Mouse (Mus musculus): ENCODE data around the gene Paxip1. TPM values are rescaled to one million over a fixed set of nuclear protein-coding genes. Genes with fewer than 3 reads are reported as not detected.

Paxip1 gene
- polyA plus RNA-seq (2015; fragmentation: Nextera tagmentation; extraction: Ambion mirVana), result 30.8 and 31.4 TPM in 2 replicates

- H3K9me3 ChIP-seq, result no peaks in the 10 kb centered on the region
- H3K4me3 ChIP-seq, result peak within 1 kb of the TSS; percentile 82
- H3K36me3 ChIP-seq, result peaks cover 17% of the 10 kb centered on the region
- peak within 1 kb of the TSS; percentile 79 for H3K9ac ChIP-seq (replicated peaks)
- peak within 1 kb of the TSS; percentile 94 for H3K27ac ChIP-seq (replicated peaks)
- peak within 1 kb of the TSS; percentile 67 for H3K4me2 ChIP-seq (replicated peaks)
- H3K27me3 ChIP-seq, result no peaks in the 10 kb centered on the region
- under 1% methylated on average over 73 of the region's 73 CpGs for WGBS
- H3K4me1 ChIP-seq, result peaks cover 24% of the 10 kb centered on the region
- ATAC-seq (replicated peaks), result peak; percentile 97
Observed at GRCm38 (mm10) chr5:27791303-27792172, at the start of gene Paxip1. Gene Paxip1 (minus strand): TSS chr5:27791691.

- no peaks in the 10 kb centered on the region for H3K36me3 ChIP-seq
- H3K4me3 ChIP-seq, result no peak overlapping the region
- H3K9ac ChIP-seq (replicated peaks), result no peak overlapping the region
- H3K4me2 ChIP-seq (replicated peaks), result no peak overlapping the region
- peaks cover 7% of the 10 kb centered on the region for H3K27me3 ChIP-seq
- H3K4me1 ChIP-seq, result 0 out of 2 replicates have a peak, but pooled peaks cover 4% of the 10 kb centered on the region
- H3K9me3 ChIP-seq, result no peaks in the 10 kb centered on the region
- WGBS, result 58% methylated on average over 4 of the region's 4 CpGs
- ATAC-seq (replicated peaks), result no peak
- H3K27ac ChIP-seq (replicated peaks), result no peak overlapping the region
Observed at GRCm38 (mm10) chr5:27838061-27838460, 46.6 kb upstream of the Paxip1 start.

GRCm38 (mm10) chr5:27835096-27835495 is 43.6 kb upstream of the Paxip1 start:
- no peaks in the 10 kb centered on the region for H3K27me3 ChIP-seq
- H3K4me3 ChIP-seq, result no peak overlapping the region
- H3K27ac ChIP-seq (replicated peaks), result no peak overlapping the region
- H3K4me2 ChIP-seq (replicated peaks), result no peak overlapping the region
- no peaks in the 10 kb centered on the region for H3K4me1 ChIP-seq
- H3K9ac ChIP-seq (replicated peaks), result no peak overlapping the region
- 95% methylated on average over 2 of the region's 2 CpGs for WGBS
- no peak for ATAC-seq (replicated peaks)
- no peaks in the 10 kb centered on the region for H3K9me3 ChIP-seq
- H3K36me3 ChIP-seq, result no peaks in the 10 kb centered on the region

GRCm38 (mm10) chr5:27827971-27828370 is 36.5 kb upstream of the Paxip1 start:
- H3K9ac ChIP-seq (replicated peaks), result no peak overlapping the region
- no peaks in the 10 kb centered on the region for H3K4me1 ChIP-seq
- H3K36me3 ChIP-seq, result no peaks in the 10 kb centered on the region
- no peak overlapping the region for H3K4me3 ChIP-seq
- ATAC-seq (replicated peaks), result no peak
- no peak overlapping the region for H3K4me2 ChIP-seq (replicated peaks)
- H3K27me3 ChIP-seq, result no peaks in the 10 kb centered on the region
- H3K27ac ChIP-seq (replicated peaks), result no peak overlapping the region
- H3K9me3 ChIP-seq, result no peaks in the 10 kb centered on the region
- 85% methylated on average over 7 of the region's 7 CpGs for WGBS

- H3K4me1 ChIP-seq, result no peaks in the 10 kb centered on the region
- H3K4me2 ChIP-seq (replicated peaks), result no peak overlapping the region
- no peak overlapping the region for H3K4me3 ChIP-seq
- H3K27me3 ChIP-seq, result no peaks in the 10 kb centered on the region
- no peak overlapping the region for H3K27ac ChIP-seq (replicated peaks)
- H3K9me3 ChIP-seq, result no peaks in the 10 kb centered on the region
- ATAC-seq (replicated peaks), result no peak
- no peak overlapping the region for H3K9ac ChIP-seq (replicated peaks)
- 80% methylated on average over 6 of the region's 6 CpGs for whole genome bisulfite sequencing
- no peaks in the 10 kb centered on the region for H3K36me3 ChIP-seq
Observed at GRCm38 (mm10) chr5:27821161-27821560, 29.7 kb upstream of the Paxip1 start.

- no peaks in the 10 kb centered on the region for H3K27me3 ChIP-seq
- H3K36me3 ChIP-seq, result no peaks in the 10 kb centered on the region
- no peak for ATAC-seq (replicated peaks)
- WGBS, result 42% methylated on average over 3 of the region's 3 CpGs
- H3K4me3 ChIP-seq, result no peak overlapping the region
- H3K4me1 ChIP-seq, result no peaks in the 10 kb centered on the region
- no peak overlapping the region for H3K4me2 ChIP-seq (replicated peaks)
- H3K9ac ChIP-seq (replicated peaks), result no peak overlapping the region
- no peak overlapping the region for H3K27ac ChIP-seq (replicated peaks)
- no peaks in the 10 kb centered on the region for H3K9me3 ChIP-seq
Observed at GRCm38 (mm10) chr5:27818840-27819672, 27.6 kb upstream of the Paxip1 start.

GRCm38 (mm10) chr5:27814282-27814681 is 22.8 kb upstream of the Paxip1 start:
- Histone ChIP-seq H3K27ac (replicated peaks) (no peak overlapping the region), H3K36me3 (no peaks in the 10 kb centered on the region), H3K9ac (replicated peaks) (no peak overlapping the region), H3K9me3 (no peaks in the 10 kb centered on the region), H3K4me2 (replicated peaks) (no peak overlapping the region), H3K27me3 (no peaks in the 10 kb centered on the region), H3K4me1 (no peaks in the 10 kb centered on the region), H3K4me3 (no peak overlapping the region)
- WGBS, result 90% methylated on average over 2 of the region's 2 CpGs
- ATAC-seq (replicated peaks), result no peak

GRCm38 (mm10) chr5:27793923-27794322 is 2.4 kb upstream of the Paxip1 start:
- 3% methylated on average over 1 of the region's 1 CpGs for WGBS
- Histone ChIP-seq H3K9me3 (no peaks in the 10 kb centered on the region), H3K4me2 (replicated peaks) (no peak overlapping the region), H3K9ac (replicated peaks) (no peak overlapping the region), H3K27ac (replicated peaks) (no peak overlapping the region), H3K27me3 (no peaks in the 10 kb centered on the region), H3K4me3 (no peak overlapping the region), H3K36me3 (no peaks in the 10 kb centered on the region), H3K4me1 (peaks cover 24% of the 10 kb centered on the region)
- no peak for ATAC-seq (replicated peaks)

GRCm38 (mm10) chr5:27792531-27793205 is 1.2 kb upstream of the Paxip1 start:
- no peak for ATAC-seq (replicated peaks)
- peak overlapping the region; percentile 67 for H3K4me2 ChIP-seq (replicated peaks)
- H3K27ac ChIP-seq (replicated peaks), result no peak overlapping the region
- H3K27me3 ChIP-seq, result no peaks in the 10 kb centered on the region
- no peaks in the 10 kb centered on the region for H3K9me3 ChIP-seq
- peaks cover 24% of the 10 kb centered on the region for H3K4me1 ChIP-seq
- H3K36me3 ChIP-seq, result peaks cover 7% of the 10 kb centered on the region; the same call in 1 of the 2 replicates
- no peak overlapping the region for H3K9ac ChIP-seq (replicated peaks)
- 57% methylated on average over 9 of the region's 9 CpGs for WGBS
- peak overlapping the region; percentile 82; the same call in 1 of the 2 replicates for H3K4me3 ChIP-seq

- H3K36me3 ChIP-seq, result peaks cover 12% of the 10 kb centered on the region
- ATAC-seq (replicated peaks), result no peak
- H3K27me3 ChIP-seq, result no peaks in the 10 kb centered on the region
- peak overlapping the region; percentile 79 for H3K9ac ChIP-seq (replicated peaks)
- H3K4me3 ChIP-seq, result peak overlapping the region; percentile 82
- peaks cover 24% of the 10 kb centered on the region for H3K4me1 ChIP-seq
- peak overlapping the region; percentile 94 for H3K27ac ChIP-seq (replicated peaks)
- WGBS, result 14% methylated on average over 8 of the region's 8 CpGs
- peak overlapping the region; percentile 67 for H3K4me2 ChIP-seq (replicated peaks)
- no peaks in the 10 kb centered on the region for H3K9me3 ChIP-seq
Observed at GRCm38 (mm10) chr5:27792173-27792470, 631 bp upstream of the Paxip1 start.

- Histone ChIP-seq H3K4me3 (peak overlapping the region; percentile 82), H3K36me3 (peaks cover 23% of the 10 kb centered on the region), H3K27me3 (no peaks in the 10 kb centered on the region), H3K4me1 (peaks cover 24% of the 10 kb centered on the region), H3K27ac (replicated peaks) (peak overlapping the region; percentile 94), H3K4me2 (replicated peaks) (peak overlapping the region; percentile 67), H3K9me3 (no peaks in the 10 kb centered on the region), H3K9ac (replicated peaks) (peak overlapping the region; percentile 79)
- WGBS, result under 1% methylated on average over 40 of the region's 47 CpGs
- peak; percentile 83 for ATAC-seq (replicated peaks)
Observed at GRCm38 (mm10) chr5:27790910-27791288, 592 bp downstream of the Paxip1 start.

Data from forebrain, embryonic 15.5 days (tissue).